Mouse (Mus musculus) intestine, embryonic 14.5 days (tissue): Measurements from ENCODE around the gene Cers6. TPM values are rescaled to one million over a fixed set of nuclear protein-coding genes. Genes with fewer than 3 reads are reported as not detected.

Source experiments
- ATAC-seq: fragments of 200-750 bp; cut with Nextera tagmentation; replicated peaks from 2 replicates; pipeline ENCODE4 v1.8.0; 2017; ENCODE audit warnings: low read depth, moderate number of reproducible peaks, moderate TSS enrichment, moderate library complexity; ENCODE audit not compliant: low FRiP score, low TSS enrichment
- DNase-seq: peaks from one replicate; pipeline ENCODE4 v3.0.0-alpha.2; 2018; ENCODE audit warnings: low spot score
- H3K27ac ChIP-seq: fragments of 300-500 bp; sonication (generic); 2 replicates; pipeline ENCODE4 v1.5.1; 2014; ENCODE audit warnings: low read depth, mild to moderate bottlenecking, control low read depth
- H3K27me3 ChIP-seq: fragments of 300-500 bp; sonication (generic); replicated peaks from 2 replicates; pipeline ENCODE4 v1.6.1; 2014; ENCODE audit warnings: low read length, control low read depth; ENCODE audit not compliant: control insufficient read depth, insufficient read depth
- H3K36me3 ChIP-seq: fragments of 300-500 bp; sonication (generic); 2 replicates; pipeline ENCODE4 v1.6.1; 2014; ENCODE audit warnings: low read length, control low read depth; ENCODE audit not compliant: control insufficient read depth, insufficient read depth
- H3K4me1 ChIP-seq: fragments of 300-500 bp; sonication (generic); replicated peaks from 2 replicates; pipeline ENCODE4 v1.6.1; 2014; ENCODE audit warnings: low read length, control low read depth, mixed read lengths; ENCODE audit not compliant: control insufficient read depth, insufficient read depth
- H3K4me2 ChIP-seq: fragments of 300-500 bp; sonication (generic); 2 replicates; pipeline ENCODE4 v1.6.1; 2014; ENCODE audit warnings: low read length
- H3K4me3 ChIP-seq: fragments of 300-500 bp; sonication (generic); 2 replicates; pipeline ENCODE4 v1.5.1; 2014; ENCODE audit warnings: low read depth, low read length, control low read depth, mixed read lengths
- H3K9ac ChIP-seq: fragments of 300-500 bp; sonication (generic); 2 replicates; pipeline ENCODE4 v1.6.1; 2014; ENCODE audit warnings: mild to moderate bottlenecking, low read length
- H3K9me3 ChIP-seq: fragments of 300-500 bp; sonication (generic); 2 replicates; pipeline ENCODE4 v1.6.1; 2016; ENCODE audit warnings: low read length, control low read depth; ENCODE audit not compliant: control insufficient read depth
- WGBS: fragments of 180-500 bp; shearing (Covaris S2); extraction: QIAGEN DNeasy Blood & Tissue Kit; methylation state at CpG from one replicate; pipeline ENCODE4 v1.1.7; 2014; 5-methylcytosine and 5-hydroxymethylcytosine counted together
- polyA plus RNA-seq: library from polyadenylated mRNA; unstranded; fragments of >200 nt; fragmentation: Nextera tagmentation; extraction: Ambion mirVana; gene quantifications from 2 replicates; pipeline ENCODE4 v1.2.1, GENCODE M21; 2014

Gene Cers6
- polyA plus RNA-seq, 1 experiment from 2014 or later = 49.0 TPM

DNA sequence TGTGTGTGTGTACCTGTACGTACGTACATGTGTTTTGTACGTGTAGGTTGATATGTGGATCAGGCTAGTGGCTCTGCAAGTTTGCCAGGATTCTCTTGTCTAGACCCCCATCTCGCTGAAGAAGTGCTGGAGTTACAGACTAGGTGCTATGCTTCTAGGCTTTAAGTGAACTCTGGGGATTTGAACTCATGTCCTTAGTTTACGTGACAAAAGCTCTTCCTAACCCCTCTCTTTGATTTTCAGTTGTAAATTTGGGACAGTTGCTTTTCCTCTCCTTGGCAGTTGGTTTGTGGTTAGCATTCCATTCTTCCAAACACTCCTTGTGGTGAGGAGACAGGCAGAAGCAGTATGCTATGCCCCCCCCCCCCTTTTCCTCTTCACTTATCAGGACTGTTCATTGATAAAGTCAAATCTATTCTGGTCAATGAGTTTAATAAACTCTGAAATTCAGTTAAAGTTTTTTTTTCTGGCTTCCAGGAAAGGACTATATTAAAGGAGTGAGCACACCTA is 28.5 kb downstream of the Cers6 start:
- 83% methylated on average over 5 of the region's 5 CpGs for WGBS
- ATAC-seq (no peak), DNase-seq (no peak)
- H3K9me3 ChIP-seq = no peaks in the 10 kb centered on the region
- H3K4me1 ChIP-seq = peaks cover 13% of the 10 kb centered on the region
- no peak overlapping the region for H3K9ac ChIP-seq
- H3K36me3 ChIP-seq = no peaks in the 10 kb centered on the region
- no peak overlapping the region for H3K4me3 ChIP-seq
- no peaks in the 10 kb centered on the region for H3K27me3 ChIP-seq
- H3K4me2 ChIP-seq = no peak overlapping the region
- H3K27ac ChIP-seq = no peak overlapping the region

DNA sequence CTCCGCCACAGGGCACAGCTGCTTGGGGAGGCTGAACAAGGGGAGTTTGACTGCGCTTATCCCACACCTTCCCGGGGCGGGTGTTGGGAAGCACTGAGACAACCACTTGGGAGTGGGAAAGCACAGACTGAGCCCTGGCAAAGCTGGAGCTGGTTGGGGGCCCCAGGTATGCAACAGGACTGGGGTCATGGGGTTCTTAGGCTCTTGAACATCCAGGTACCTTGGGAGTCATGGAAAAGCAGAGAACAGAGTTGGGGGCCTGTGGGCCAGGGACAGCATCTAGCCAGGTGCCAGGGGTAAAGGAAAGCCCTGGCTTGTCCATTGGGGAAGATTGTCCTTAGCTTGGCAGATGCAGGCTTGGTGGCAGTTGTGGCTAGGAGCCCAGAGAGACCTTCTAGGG is 31.2 kb downstream of the Cers6 start:
- Histone ChIP-seq H3K36me3 (no peaks in the 10 kb centered on the region), H3K27me3 (no peaks in the 10 kb centered on the region), H3K27ac (no peak overlapping the region), H3K9ac (no peak overlapping the region), H3K4me1 (no peaks in the 10 kb centered on the region), H3K4me2 (no peak overlapping the region), H3K4me3 (no peak overlapping the region), H3K9me3 (no peaks in the 10 kb centered on the region)
- ATAC-seq (no peak), DNase-seq (no peak)
- 97% methylated on average over 4 of the region's 4 CpGs for WGBS

DNA sequence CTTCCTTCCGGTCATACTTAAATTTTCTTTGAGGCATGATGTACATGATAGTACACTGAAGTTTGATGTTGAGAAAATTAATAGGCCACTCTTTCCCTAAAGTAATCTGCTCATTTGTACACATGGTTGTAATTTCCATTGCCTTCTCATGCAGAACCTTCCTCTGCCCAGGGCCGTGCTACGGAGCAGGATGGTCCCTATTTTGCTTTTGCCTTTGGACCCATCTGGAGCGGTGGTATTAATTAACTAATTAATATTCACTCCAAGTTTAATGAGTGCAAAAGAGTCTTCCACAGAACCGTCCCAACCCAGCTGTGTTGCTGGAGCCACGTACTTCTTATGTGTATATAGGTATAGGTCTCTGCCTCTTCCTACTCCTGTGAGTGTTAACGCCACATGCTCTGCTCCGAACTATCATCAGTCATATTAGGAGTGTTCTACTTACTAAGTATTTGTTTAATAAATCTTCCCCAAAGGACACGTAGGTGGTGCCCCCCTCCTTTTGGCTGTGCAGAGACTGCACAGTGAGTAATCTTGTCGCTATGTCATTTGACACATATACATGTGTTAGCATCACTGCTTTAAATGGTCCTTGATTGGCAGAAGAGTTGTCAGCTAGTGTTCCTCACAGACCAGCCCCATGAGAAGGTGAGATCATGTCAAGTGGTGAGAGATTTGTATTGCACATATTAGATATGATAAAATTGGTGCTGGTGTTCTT is 34.0 kb downstream of the Cers6 start:
- Histone ChIP-seq H3K4me2 (no peak overlapping the region), H3K9ac (no peak overlapping the region), H3K27me3 (no peaks in the 10 kb centered on the region), H3K36me3 (no peaks in the 10 kb centered on the region), H3K9me3 (no peaks in the 10 kb centered on the region), H3K4me3 (no peak overlapping the region), H3K27ac (no peak overlapping the region), H3K4me1 (no peaks in the 10 kb centered on the region)
- WGBS = 78% methylated on average over 10 of the region's 10 CpGs
- ATAC-seq (no peak), DNase-seq (no peak)

DNA sequence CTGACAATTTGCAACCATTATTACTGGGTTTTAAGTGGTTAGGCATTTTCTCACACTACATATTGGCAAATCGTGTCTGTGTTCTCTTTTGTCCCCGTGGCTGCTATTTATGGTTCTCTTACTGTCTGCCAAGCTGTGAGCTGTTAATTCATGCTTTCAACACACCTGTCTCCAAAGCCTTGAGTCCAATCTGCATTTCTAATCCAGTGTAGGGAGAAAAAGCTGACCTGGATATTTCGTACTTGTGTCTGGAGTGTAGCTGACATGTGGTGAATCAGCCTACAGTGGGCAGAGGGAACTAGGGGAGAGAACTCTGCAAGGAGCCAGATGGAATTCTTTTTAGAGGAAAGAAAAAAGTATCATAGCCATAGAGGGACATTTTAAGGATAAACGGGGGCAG is 35.0 kb downstream of the Cers6 start:
- no peaks in the 10 kb centered on the region for H3K36me3 ChIP-seq
- no peaks in the 10 kb centered on the region for H3K9me3 ChIP-seq
- no peak overlapping the region for H3K4me3 ChIP-seq
- WGBS = 70% methylated on average over 4 of the region's 4 CpGs
- no peak for DNase-seq
- no peaks in the 10 kb centered on the region for H3K27me3 ChIP-seq
- H3K4me2 ChIP-seq = no peak overlapping the region
- no peaks in the 10 kb centered on the region; the same call in 1 of the 2 replicates for H3K4me1 ChIP-seq
- no peak for ATAC-seq
- no peak overlapping the region for H3K9ac ChIP-seq
- no peak overlapping the region for H3K27ac ChIP-seq

DNA sequence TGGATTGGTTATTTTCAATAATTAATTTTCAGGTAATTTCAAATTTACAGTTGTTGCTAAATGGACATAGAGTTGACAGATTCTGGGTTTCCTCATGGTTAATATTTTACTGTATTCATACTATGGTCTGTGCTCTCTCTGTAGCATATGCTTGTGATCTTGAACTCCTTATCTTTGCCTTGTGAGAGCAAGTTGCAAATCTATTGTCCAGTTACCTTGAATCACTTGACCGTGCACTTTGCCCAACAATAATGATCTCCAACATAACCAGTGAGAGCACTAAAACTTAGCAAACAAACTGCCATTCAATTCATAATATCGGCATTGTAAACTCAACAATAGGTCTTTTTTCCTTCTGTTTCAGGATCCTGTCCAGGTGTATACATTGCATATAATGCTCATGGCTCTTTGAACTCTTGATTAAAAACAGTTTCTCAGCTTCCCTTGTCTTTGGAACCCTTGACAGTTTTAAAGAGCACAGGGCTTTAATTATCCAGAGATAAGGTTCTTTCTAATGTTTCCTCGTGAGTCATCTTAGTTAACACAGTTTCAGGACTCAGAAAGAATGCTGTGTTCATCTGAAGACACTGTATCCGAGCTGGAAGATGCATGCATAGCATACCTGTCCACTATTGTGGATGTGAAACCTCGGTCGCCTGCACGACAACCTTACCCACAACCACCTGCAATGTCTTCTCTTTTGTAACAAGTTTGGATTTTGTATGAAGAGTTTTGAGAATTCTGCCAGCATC is 38.7 kb downstream of the Cers6 start:
- H3K4me2 ChIP-seq = no peak overlapping the region
- DNase-seq (no peak), ATAC-seq (peak; percentile 68)
- H3K4me1 ChIP-seq = no peaks in the 10 kb centered on the region; the same call in 1 of the 2 replicates
- no peaks in the 10 kb centered on the region for H3K9me3 ChIP-seq
- no peak overlapping the region for H3K4me3 ChIP-seq
- H3K27me3 ChIP-seq = no peaks in the 10 kb centered on the region
- H3K27ac ChIP-seq = peak overlapping the region; percentile 48
- H3K36me3 ChIP-seq = no peaks in the 10 kb centered on the region
- WGBS = 66% methylated on average over 7 of the region's 7 CpGs
- H3K9ac ChIP-seq = no peak overlapping the region

DNA sequence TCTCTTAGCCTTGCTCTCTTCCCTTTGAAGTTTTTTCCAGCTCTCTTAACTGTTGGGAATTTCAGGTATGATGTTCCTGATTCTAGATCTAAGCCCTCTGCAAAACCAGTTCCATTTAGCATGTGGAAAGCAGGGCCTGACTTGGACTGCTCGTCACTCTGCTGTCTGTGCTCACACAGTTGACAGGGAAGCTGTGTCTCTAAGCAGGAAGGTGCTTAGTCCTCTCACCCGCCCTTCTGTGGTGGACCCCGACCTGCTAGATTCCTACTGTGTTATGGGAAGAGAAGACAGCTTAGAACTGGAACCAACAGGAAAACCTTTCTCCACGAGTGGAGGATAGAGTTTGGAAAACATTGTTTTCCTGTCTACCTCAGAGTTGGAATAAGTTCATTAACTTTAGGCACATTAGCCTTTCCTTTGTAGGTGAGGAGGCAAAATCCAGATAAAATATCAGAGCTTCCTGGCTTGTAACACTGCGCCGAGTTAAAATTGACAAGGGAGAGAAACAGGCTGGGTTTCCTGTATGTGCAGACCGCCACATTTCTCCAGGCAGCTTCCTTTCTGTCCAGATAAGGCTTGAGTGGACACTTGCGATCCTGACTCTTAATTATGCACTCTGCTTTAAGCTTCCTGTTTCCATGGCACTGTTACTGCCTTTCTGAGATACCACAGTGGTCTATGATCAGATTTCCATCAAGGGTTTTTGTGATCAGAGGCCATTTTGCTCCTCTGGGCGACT is 39.6 kb downstream of the Cers6 start:
- Histone ChIP-seq H3K9me3 (no peaks in the 10 kb centered on the region), H3K27me3 (no peaks in the 10 kb centered on the region), H3K27ac (peak overlapping the region; percentile 48), H3K4me2 (no peak overlapping the region), H3K36me3 (no peaks in the 10 kb centered on the region), H3K9ac (no peak overlapping the region), H3K4me1 (no peaks in the 10 kb centered on the region; the same call in 1 of the 2 replicates), H3K4me3 (no peak overlapping the region)
- ATAC-seq (no peak; the same call in 1 of the 2 replicates), DNase-seq (no peak)
- WGBS = 53% methylated on average over 9 of the region's 9 CpGs

DNA sequence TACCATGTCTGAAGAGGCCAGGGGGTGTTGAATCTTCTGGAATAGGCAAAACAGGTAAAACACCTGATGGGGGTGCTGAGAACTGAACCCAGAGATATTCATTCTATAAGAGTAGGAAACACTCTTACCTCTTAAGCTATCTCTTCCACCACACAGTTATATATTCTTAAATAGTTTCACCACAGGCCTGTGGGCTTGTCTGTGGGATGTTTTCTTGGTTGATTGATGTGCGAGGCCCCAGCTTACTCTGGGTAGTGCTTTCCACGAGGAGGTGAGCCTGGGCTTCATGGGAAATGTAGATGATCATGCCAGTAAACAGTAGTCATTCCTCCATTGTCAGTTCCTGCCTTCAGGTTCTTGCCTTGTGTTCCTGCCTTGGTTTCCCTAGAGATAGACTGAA is 40.5 kb downstream of the Cers6 start:
- H3K4me3 ChIP-seq = no peak overlapping the region
- DNase-seq = no peak
- ATAC-seq = no peak
- no peaks in the 10 kb centered on the region for H3K9me3 ChIP-seq
- no peaks in the 10 kb centered on the region for H3K36me3 ChIP-seq
- H3K27me3 ChIP-seq = no peaks in the 10 kb centered on the region
- 85% methylated on average over 2 of the region's 2 CpGs for WGBS
- H3K4me2 ChIP-seq = no peak overlapping the region
- H3K27ac ChIP-seq = no peak overlapping the region
- H3K4me1 ChIP-seq = no peaks in the 10 kb centered on the region; the same call in 1 of the 2 replicates
- H3K9ac ChIP-seq = no peak overlapping the region

DNA sequence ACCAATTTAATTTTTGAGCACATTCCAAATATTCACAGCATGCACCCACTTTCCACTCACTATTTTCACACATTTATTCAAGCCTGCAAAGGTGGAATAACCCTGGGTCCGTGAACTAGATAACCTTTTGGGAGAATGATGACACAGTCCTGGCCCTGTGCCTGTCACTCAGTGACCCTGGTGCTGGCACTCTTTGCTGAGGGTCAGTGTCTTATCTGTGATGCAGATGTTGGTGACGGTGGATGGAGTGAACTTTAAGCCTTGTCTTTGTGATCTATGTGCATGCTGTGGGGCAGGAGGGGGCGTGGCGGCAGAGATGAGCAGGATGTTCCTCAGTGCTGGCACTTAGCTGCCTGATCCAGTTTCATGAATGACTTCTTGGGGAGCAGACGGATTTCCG is 41.3 kb downstream of the Cers6 start:
- Histone ChIP-seq H3K9ac (no peak overlapping the region), H3K27me3 (no peaks in the 10 kb centered on the region), H3K36me3 (no peaks in the 10 kb centered on the region), H3K4me3 (no peak overlapping the region), H3K9me3 (no peaks in the 10 kb centered on the region), H3K4me1 (no peaks in the 10 kb centered on the region; the same call in 1 of the 2 replicates), H3K27ac (no peak overlapping the region), H3K4me2 (no peak overlapping the region)
- ATAC-seq (no peak), DNase-seq (no peak)
- WGBS = 79% methylated on average over 6 of the region's 6 CpGs
